Mouse (Mus musculus): ENCODE measurements around the gene Ptgir.

Gene Ptgir

DNA sequence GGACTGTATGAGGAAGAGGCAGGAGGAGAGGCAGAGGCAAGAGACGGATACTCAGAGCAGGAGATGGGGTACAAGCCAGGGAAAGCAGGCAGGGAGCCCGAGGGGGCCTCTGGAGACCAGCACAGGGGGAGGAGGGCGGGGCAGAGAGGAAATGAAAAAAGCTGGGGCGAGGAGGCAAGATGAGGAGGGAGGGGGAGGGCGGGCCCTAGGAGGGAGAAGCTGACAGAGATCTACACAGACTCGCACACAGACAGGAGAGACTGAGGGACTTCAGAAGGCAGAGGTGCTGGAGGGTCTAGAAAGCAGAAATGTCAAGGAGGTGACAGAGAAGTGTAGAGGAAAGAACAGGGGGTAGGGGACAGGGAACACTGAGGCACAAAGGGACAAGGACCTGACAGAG, at the start of gene Ptgir:
Gene Ptgir (plus strand): TSS at position 210 of the 400 bp plus-strand sequence.
- DNase-seq, result no peak

DNA sequence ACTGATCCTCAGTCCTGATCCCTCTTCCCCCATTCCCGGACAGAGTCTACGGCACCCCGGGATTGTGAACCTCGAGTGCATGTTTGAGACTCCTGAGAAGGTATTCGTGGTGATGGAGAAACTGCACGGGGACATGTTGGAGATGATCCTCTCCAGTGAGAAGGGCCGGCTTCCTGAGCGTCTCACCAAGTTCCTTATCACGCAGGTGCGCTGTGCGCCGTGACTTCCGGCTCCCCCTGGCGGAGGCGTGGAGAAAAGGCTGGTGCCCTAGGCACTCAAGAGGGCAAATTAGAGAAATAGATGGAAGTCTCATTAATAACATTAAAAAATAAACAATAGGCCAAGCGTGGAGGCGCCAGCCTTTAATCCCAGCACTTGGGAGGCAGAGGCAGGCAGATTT, 48.0 kb upstream of the Ptgir start:
- DNase-seq, result peak; percentile 63

DNA sequence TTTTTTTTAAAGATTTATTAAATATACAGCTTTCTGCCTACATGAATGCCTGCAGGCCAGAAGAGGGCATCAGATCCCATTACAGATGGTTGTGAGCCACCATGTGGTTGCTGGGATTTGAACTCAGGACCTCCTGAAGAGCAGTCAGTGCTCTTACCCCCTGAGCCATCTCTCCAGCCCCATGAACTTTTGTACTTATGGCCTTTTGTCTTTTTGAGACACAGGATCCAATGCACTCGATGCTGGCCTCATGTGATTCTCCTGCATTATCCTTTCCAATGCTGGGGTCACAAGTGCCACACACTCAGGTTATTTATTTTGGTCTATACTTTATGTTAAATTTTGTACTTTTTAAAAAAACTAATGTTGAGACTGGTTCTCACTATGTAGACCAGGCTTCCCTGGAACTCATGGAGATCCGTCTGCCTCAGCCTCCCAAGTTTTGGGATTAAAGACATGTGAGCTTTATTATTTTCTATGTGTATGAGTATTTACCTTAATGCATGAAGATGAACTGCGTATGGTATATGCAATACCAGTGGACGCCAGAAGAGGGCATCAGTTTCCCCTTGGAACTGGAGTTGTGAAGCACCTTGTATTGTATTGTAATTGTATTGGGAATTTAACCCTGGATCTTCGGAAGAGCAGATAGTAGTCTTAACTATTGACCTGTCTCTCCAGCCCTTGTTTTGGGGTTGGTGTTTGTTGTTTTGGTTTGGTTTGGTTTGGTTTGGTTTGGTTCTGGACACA, 46.2 kb upstream of the Ptgir start:
- peak; percentile 77 for DNase-seq

DNA sequence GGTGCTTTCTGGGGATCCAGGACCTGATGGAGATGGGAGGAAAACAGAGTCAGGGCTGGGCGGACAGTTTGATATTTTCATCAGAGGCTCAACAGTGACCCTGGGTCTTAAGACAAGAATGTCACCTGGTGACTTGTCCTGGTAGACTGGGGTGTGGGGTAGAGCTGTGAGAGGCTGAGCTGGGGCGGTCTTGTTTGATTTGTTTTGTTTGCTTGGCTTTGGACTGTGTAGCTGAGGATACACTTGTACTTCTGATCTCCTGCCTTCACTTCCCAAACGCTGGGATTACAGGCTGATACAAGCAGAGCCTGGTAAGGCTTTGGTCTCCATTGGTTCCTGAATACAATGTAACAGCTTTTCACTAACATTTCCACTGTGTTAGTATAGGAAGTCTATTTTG, 38.8 kb upstream of the Ptgir start:
- no peak for DNase-seq

DNA sequence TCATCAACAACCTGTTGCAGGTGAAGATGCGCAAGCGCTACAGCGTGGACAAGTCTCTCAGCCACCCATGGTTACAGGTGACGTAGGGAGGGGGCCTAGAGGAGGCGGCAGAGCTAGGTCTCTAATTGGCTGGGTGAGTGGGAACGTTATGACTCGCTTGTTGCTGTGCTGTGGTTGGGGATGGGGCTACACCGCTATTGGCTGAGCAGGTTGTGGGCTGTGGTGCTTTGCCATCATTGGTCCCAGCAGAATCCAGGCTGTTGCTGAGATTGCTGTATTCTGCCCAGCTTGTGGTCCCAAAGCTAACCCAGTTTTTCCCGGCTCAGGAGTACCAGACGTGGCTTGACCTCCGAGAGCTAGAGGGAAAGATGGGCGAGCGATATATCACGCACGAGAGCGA, 36.8 kb upstream of the Ptgir start:
- peak; percentile 98 for DNase-seq

DNA sequence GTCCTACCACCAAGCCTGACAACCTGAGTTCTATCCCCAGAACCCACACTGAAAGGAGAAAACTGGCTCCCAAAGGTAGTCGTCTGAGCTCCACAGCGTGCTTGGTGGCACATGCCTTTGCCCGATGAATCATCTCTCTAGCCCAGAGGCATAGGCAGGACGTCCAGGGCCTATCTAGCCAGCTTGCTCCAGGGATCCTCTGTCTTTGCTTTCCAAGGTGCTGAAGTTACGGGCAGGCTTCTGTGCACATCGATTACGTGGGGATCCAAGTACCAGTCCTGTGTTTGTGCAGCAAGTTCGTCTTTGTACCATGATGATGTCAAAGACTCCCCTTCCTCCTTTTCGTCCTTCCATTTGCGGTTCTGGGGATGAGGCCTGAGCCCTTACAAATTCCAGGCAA, 34.7 kb upstream of the Ptgir start:
- no peak for DNase-seq

DNA sequence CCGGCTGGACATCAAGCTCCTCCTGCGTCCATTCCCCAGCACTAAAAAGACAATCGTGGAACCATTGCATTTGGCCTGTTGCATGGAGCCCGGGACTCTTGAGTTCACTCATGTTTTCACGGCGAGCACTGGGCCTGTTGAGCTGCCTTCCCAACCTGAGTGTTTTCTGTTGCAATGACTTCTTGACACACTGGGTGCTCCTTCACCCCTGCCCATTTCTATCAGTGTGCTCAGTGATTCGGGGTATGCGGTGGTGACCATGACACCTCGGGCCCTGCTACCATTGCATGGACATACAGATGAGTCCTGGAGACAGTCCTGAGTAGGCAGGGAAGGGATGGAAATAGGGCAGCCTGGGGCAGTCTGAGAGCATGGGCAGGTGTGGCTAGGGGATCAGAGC, 33.8 kb upstream of the Ptgir start:
- peak; percentile 45 for DNase-seq

DNA sequence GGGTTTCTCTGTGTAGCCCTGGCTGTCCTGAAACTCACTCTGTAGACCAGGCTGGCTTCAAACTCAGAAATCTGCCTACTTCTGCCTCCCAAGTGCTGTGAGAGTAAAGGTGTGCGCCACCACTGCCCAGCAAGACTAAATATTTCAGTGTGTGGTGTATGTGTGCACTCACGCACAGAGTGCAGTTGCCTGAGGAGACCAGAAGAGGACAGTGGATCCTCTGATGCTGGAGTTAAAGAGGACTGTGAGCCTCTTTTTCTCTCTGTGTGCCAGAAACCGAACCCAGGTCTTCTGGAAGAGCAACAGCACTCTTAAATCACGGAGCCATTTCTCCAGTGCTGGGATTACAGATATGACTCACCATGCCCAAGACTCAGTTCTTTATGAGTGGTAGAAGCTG, 32.9 kb upstream of the Ptgir start:
- peak; percentile 62 for DNase-seq

DNA sequence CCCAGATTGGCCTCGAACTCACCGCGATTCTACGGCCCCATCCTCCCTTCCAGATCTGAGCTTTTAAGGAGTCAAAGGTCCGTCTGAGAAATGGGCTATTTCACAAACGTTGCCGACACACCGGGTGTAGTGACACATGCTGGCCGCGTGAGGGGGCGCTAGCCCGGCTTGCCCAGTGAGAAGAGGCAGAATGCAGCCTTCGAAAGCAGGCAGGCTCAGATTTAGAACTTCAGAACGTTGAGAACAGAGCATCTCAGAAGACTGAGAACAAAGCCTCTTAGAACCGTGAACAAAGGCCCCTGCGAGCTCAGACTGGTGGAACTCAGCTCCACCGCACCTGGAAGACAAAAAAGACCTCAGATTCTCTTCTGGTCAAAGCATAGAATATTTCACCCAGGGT, 32.1 kb upstream of the Ptgir start:
- DNase-seq, result peak; percentile 86

DNA sequence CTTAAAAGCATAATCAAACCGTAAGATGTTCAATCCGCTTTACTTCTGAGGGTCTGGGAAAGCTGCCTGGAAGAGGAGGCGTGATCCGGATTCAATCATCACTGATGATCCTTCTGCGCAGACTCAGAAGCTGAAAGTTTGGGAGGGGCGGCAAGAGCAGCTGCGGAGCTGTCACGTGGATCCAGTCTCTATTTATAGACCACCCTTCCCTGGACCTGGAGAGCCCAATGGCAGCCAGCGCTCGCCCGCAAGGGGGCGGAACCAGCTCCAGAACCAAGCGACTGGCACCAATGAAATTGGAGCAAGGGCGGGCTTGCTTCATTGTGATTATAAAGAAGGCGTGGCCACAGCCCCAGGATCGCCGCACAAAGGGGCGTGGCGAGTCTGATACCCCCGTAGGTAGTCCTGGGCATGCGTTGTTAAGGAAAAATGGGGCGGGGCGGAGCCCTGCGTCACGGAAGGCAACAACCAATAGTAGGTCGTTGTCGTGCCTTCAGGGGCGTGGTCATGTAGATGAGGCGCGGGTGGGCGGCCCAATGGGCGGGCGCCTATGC, 31.5 kb upstream of the Ptgir start:
- DNase-seq, result peak; percentile 100

DNA sequence AGATGAGACGGTGACA, 31.2 kb upstream of the Ptgir start, which contains the start of gene Dact3:
Gene Dact3 (plus strand): TSS at position 8 of the 16 bp plus-strand sequence.
- no peak for DNase-seq

DNA sequence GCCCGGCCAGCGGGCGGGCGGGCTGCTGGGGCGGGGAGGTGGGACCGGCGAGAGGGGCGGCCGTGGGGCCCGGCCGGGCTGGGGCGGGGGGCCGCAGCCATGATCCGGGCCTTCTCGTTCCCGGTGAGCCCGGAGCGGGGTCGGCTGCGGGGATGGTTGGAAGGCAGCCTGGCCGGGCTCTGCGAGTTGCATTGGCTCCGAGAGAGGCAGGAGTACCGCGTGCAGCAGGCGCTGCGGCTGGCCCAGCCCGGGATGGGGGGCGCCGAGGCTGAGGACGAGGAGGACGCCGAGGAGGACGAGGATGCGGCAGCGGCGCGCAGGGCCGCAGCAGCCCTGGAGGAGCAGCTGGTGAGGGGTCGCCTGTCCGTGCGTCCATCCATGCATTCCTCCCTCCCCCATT, 31.0 kb upstream of the Ptgir start:
- DNase-seq, result no peak

DNA sequence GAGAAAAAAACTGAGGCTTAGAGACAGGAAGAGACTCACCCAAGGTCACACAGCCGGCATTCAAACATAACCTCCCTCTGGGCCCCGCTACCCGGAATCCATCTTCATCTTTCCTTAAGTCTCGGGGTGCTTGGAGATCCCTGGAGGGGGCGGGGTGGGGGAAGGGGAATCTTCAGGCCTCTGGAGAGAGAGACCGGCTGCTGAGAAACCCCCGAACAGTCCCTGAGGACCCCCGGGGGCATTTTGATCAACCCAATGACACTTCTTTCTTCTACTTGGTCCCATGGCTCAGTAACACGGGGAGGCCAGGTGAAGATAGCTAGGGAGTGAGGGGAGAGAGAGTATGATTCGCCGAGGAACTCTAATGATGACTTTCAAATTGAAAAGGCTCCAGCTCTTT, 30.3 kb upstream of the Ptgir start:
- no peak for DNase-seq

DNA sequence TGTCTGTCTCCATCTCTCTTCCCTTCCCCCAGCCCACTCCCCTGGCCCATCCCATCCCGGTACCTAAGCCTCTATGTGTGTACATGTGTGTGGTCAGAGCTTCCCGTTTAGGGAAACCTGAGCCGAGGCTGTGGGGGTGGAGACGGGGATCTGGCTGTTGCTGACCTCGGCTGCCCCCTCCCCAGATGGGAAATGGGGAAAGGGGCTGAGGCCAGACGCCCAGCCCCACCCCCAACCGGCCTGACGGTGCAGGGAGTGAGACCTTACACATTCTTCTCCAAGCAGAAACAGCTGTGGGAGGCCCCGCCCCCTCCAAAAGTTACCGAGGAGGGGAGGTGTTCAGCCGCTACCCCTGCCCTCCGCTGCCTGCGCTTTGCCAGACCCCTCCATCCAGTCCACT, 29.7 kb upstream of the Ptgir start:
- peak; percentile 71 for DNase-seq

DNA sequence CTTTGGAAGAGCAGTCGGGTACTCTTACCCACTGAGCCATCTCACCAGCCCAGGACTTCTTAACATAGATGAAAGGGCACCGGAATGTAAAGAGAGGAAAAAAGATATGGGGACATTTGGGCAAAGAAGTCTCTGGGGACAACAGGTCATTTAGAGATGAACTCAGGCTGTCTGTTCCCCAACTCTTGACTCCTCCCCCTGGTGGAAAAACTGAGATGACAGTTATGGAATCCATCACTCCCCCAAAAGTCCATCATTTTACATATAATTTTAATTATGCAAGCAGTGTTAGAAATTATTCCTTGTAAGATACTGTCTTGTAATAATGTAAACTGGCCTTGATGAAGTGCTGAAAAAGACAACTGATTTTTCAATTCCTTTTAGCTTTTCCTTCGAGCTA, 28.6 kb upstream of the Ptgir start:
- DNase-seq, result peak; percentile 52

DNA sequence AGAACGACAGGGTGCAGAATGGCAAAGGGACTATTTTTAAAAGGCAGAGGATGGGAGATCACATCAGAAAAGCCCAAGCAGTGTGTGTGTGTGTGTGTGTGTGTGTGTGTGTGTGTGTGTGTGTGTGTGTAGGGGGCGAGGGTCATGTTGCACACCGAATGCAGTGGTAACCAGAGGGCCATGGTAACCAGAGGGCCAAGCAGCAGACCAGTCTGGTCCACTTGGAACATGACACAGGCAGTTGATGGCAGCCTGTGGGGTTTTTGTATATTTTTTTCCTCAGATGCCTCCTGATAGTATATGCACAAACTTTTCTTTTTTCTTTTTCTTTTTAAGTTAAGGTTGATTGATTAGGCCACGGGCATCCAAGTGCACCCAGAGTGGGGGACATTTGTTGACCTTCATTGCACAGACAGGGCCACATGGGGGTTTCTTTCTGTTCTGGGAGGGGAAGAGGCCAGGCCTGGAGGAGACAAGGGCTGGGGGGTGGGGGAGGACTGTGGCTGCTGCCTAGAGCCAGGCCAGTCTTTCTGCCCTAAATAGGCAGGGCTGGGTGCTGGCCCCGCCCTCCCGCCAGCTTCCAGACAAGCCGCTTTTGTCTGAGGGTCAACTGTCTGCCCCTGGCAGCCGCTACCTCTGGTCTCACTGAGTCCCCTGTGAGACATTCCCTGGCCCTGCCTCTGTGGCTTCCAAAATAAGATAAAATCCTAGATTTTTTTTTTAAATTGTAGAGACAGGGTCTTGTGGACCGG, 26.3 kb upstream of the Ptgir start:
- DNase-seq, result no peak

DNA sequence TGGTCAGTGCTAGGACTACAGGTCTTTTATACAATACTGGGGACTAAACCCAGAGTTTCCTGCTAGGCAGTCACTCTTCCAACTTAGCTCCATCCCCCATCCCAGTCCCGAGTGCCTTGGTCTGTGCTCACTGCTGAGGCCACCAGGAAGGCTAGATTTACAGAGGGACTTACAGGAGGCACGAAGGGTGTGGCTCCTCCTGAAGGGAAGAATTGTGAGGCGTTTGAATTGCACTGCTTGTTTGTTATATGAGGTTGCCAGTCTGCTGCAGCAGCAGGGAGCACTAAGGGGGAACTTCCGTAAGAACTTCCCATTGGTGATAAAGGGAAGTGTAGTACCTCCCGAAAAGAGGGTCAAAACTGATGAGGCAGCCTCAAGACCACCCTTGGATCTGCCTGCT, 25.7 kb upstream of the Ptgir start:
- DNase-seq, result no peak

DNA sequence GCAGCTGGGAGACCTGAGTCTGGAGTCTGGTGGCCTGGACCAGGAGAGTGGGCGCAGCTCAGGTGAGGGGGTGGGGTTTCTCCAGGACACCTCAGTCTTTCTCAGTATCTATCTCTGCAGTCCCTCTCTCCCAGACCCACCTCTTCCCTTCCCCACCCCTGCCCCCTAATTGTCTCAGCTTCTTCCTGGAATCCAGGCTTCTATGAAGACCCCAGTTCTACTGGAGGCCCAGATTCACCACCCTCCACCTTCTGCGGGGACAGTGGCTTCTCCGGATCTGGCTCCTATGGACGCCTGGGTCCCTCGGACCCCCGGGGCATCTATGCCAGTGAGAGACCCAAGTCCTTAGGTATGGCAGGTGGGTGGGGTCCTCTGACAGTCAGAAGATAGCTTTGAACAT, 23.1 kb upstream of the Ptgir start:
- no peak for DNase-seq

DNA sequence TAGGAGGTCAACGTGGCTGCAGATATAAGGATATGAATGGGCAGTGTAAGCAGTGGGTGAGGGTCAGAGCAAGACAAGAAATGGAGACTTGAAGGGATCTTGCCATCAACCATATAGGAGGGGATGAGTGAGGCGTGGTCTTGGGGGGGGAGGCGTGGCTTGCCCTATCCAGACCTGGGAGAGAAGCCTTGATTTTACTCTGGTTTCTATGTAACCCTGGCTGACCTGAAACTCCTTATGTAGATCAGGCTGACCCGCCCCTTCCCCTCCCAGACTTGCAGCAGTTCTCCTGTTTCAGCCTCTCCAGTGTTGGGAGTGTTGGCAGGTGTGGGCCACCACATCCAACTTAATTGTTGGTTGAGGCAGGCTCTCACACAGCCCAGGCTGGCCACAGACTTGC, 22.0 kb upstream of the Ptgir start:
- no peak for DNase-seq

DNA sequence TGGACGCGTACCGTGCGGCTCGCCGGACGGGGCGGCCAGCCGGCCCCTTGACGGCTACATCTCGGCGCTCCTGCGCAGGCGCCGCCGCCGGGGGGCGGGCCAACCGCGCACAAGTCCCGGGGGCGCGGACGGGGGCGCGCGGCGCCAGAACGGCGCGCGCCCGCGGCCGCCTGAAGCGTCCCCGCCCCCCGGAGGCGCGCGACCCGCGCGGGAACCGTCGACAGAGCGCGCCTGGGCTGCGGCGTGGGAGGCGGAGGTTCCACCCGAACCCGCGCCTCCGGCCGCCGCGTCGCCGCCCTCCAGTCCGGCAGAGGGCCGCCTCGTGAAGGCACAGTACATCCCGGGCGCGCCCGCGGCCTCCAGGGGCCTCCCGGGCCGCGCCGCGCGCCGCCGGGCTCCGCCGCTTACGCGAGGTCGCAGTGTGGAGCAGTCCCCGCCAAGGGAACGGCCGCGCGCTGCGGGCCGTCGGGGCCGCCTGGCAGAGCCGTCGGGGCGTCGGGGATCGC, 21.0 kb upstream of the Ptgir start:
- DNase-seq, result no peak

DNA sequence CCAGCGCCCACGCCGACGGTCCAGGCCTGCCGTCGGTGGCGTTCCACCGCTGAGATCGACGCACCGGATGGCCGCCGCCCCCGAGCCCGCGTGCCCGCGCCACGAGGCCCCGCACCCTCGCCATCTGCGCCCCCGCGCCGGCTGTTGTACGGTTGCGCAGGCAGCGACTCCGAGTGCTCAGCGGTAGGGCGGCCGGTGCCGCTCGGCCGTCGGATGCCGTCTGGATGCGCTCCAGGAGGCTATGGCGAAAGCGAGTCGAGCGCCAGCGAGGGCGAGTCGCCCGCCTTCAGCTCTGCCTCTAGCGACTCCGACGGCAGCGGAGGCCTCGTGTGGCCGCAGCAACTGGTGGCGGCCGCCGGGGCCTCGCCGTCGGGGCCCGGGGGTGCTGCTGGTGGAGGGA, 20.4 kb upstream of the Ptgir start:
- no peak for DNase-seq

DNA sequence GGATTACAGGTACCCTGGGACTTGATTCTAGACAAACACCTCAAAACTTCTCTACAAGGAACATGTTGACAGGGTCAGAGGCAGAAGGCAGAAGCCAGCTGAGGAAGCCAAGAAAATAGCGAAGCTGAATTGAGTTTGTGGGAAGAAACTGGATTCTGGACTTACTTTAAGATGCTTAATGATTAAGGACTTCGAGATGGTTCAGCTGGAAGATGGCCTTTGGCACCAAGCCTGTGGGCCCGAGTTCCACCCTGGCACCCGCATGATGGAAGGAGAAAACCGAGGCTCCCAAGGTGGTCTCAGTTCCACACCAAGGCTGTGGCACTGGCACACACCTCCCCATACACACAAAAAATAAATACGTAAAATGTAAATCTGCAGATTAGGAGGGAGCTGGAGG, 15.8 kb upstream of the Ptgir start:
- no peak for DNase-seq

DNA sequence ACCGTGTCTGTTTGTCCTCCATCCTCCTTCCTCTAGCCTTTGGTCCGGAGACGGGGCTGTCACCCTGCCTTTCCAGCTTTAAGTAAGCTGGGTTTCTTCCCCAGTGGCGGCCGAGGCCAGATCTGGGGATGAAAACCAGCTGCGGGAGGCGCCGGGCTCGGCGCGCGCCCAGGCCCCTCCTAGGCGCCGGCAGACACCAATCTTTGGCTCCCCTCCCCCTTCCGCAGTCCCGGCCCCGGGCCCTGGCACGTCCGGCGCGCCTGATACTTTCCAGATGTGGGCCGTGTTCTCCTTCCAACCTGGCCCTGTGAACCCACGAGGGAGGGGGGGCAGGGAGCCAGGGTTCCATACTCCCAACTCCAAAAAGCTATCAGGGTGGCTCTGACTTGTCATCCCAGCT, 15.3 kb upstream of the Ptgir start:
- no peak for DNase-seq

DNA sequence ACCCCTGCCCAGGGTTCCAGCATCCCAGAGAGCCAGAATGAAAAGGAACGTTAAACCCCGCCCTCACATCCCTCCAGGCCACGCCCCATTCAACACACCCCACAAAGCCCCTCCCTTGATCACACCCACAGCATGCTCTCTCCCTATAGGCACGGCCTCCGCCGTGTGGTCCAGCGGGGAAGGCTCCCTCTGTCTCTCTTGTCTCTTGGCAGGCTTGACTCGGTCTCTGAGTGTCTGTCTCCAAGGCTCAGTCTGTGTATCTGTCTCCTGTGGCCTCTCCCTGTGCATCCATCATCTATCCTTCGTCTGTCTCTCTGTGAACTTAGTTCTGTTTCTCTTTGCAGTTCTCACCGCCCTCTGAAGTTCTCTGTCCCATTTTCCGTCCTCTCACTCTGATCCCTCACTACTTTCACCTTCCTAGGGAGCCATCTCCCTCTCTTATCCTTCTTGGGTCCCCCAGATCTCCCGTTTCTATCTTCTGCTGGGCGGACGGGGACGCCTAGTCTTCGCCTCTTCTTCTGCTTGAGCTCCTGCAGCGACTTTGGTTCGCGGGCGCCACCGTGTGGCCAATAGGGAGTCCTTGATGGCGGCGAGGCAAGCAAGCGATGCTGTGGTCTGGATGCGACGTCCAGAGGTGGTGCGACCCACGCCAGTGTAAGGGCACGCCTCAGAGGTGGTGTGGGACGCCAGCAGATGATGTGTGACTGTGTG, 14.5 kb upstream of the Ptgir start, which contains the start of gene Gng8:
Gene Gng8 (plus strand): TSS at position 146 of the 711 bp plus-strand sequence.
- DNase-seq, result peak; percentile 87
